Mouse (Mus musculus) brain, embryonic 14.5 days (tissue): ENCODE measurements around the gene Bclaf3.

Experiments
- CTCF ChIP-seq: fragments of 200-500 bp; IDR thresholded peaks from 2 replicates; pipeline ENCODE4 v1.5.1; 2012; ENCODE audit warnings: inconsistent platforms, mild to moderate bottlenecking, moderate library complexity, borderline replicate concordance; ENCODE audit not compliant: insufficient read depth, insufficient read length; ENCODE audit errors: extremely low read depth
- POLR2A ChIP-seq: fragments of 200-500 bp; IDR thresholded peaks from 2 replicates; pipeline ENCODE4 v1.6.1; 2012; ENCODE audit warnings: mild to moderate bottlenecking, inconsistent platforms, borderline replicate concordance; ENCODE audit not compliant: poor library complexity, insufficient read depth, insufficient read length, severe bottlenecking; ENCODE audit errors: extremely low read depth

DNA sequence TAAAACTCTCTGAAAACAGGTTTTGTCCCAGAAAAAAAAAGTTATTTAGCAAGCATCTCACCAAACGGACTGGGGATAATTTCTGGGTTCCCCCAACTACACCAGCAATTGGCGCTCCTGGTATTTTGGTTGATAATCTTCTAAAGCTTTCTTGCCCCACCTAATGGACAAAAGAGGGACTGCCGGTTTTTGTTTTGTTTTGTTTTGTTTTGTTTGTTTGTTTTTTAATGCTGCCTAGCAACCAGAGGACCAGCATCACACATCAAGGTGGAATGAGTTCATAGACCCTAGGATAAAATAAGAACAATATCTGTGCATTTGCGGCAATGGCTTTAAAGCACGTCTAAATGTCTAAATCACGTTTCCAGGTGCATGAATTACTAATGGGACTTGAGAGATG lies 80.4 kb downstream of the Bclaf3 start:
- TF ChIP-seq POLR2A, result no peak
- no peak; the same call in 1 of the 2 replicates for TF ChIP-seq CTCF
